In the genomic region with DNA sequence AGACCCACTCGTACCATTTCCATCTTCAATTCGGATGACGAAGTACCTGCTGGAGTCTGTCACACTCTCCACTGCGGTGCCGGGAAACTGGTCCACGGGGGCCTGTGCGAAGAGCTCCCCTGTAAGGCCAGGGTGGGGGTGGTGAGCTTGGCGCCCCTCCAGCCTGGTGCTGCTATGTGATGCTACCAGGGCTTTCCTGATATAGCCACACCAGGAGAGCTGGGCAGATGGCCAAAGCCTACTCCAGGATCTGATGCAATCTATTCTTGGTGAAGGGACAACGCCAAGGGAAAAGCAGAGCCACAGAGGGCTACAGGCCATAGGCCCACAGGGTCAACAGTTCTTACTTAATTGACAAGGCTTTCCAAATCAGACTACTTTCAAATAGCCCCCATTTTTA, we compare ENCODE assay signal across 8 mouse cellular contexts. TPM values are rescaled to one million over a fixed set of nuclear protein-coding genes. Genes with fewer than 3 reads are reported as not detected.
A peak's percentile ranks its signal among the peaks of the same experiment; 100 is the strongest.
DNase-seq lines count a peak whose midpoint lies in the region; ATAC-seq and TF ChIP-seq lines count a peak whose summit lies in the region.

No protein-coding gene starts in this region.

- 50% methylated on average over 9 of the region's 9 CpGs for WGBS in liver, adult 2 months
- 82% methylated on average over 9 of the region's 9 CpGs for WGBS in stomach, embryonic 16.5 days

- H3K27me3 ChIP-seq in liver, adult 2 months (ENCODE audit: control insufficient read depth, insufficient read depth, low read length): no peaks in the 10 kb centered on the region
- H3K27me3 ChIP-seq in stomach, embryonic 16.5 days (ENCODE audit: control insufficient read depth, insufficient read depth, low read length): no peaks in the 10 kb centered on the region

- H3K4me3 ChIP-seq in liver, adult 2 months (ENCODE audit: insufficient read depth, low read depth, low read length): no peak overlapping the region
- no peak overlapping the region for H3K4me3 ChIP-seq in stomach, embryonic 16.5 days (replicated peaks; ENCODE audit: low read length)

- peaks cover 2% of the 10 kb centered on the region; the same call in 1 of the 2 replicates for H3K36me3 ChIP-seq in liver, adult 2 months (ENCODE audit: control insufficient read depth, insufficient read depth, low read length)
- H3K36me3 ChIP-seq in stomach, embryonic 16.5 days (ENCODE audit: control insufficient read depth, insufficient read depth, low read length): no peaks in the 10 kb centered on the region

- no peak for TF ChIP-seq CTCF in liver, adult 2 months (IDR thresholded peaks at IDR 0.05; ENCODE audit: low read depth, low read length)

- H3K27ac ChIP-seq in liver, adult 2 months (replicated peaks; ENCODE audit: insufficient read depth, low read depth, low read length): no peak overlapping the region
- no peak overlapping the region for H3K27ac ChIP-seq in stomach, embryonic 16.5 days (ENCODE audit: low read length)

- no peak overlapping the region for H3K9ac ChIP-seq in liver, adult 2 months (ENCODE audit: low read depth, low read length)
- H3K9ac ChIP-seq in stomach, embryonic 16.5 days (ENCODE audit: low read length): 0 out of 2 replicates have a peak overlapping the region, but pooled peaks have one; percentile 1

- H3K9me3 ChIP-seq in stomach, embryonic 16.5 days (replicated peaks; ENCODE audit: control insufficient read depth, low read length): no peaks in the 10 kb centered on the region

- no peak for ATAC-seq in stomach, embryonic 16.5 days (ENCODE audit: insufficient read depth, low FRiP score)
- ATAC-seq in CD4-positive, CD25-positive, alpha-beta regulatory T cell, adult 4 months: no peak

- no peak for TF ChIP-seq POLR2A in liver, adult 2 months (IDR thresholded peaks at IDR 0.05; ENCODE audit: extremely low read depth, insufficient read depth, low read length)

- H3K4me1 ChIP-seq in liver, adult 2 months (ENCODE audit: control insufficient read depth, insufficient read depth, low read length): peaks cover 9% of the 10 kb centered on the region
- peaks cover 14% of the 10 kb centered on the region for H3K4me1 ChIP-seq in stomach, embryonic 16.5 days (ENCODE audit: control insufficient read depth, insufficient read depth, low read length)

- intact Hi-C loops in left cerebral cortex, postnatal 36 days (cut with DNase I): no loop called here

- H3K4me2 ChIP-seq in stomach, embryonic 16.5 days (ENCODE audit: low read depth, low read length): no peak overlapping the region

- peaks cover 16% of the 10 kb centered on the region for H3K79me2 ChIP-seq in liver, adult 2 months (ENCODE audit: control insufficient read depth, insufficient read depth, low read length)

- DNase-seq in liver, adult 2 months (ENCODE audit: extremely low read depth, low read depth, low spot score): peak; percentile 71
- DNase-seq in liver: no peak
- peak; percentile 83 to 90 for DNase-seq in gastrocnemius, adult 8-10 months (ENCODE audit: low spot score in 2 of 2)
- DNase-seq in left cerebral cortex, postnatal 36 days (ENCODE audit: low spot score in 2 of 2): peak; percentile 80 to 81
- DNase-seq in c-Kit-positive CD71-positive TER-119-positive erythroid progenitor cells, embryonic 14.5 days (ENCODE audit: low spot score): no peak
- DNase-seq in spleen, postnatal 36 days (ENCODE audit: low spot score in 2 of 2): no peak

RNA-seq across cellular contexts. Expression of a gene that starts 4.5 kb away (rescaled TPM):
- 5.2 and 8.5 TPM in 2 replicates for total RNA-seq in liver, adult 2 months (2014; rRNA removed)
- polyA plus RNA-seq in liver, adult 2 months (2012; rRNA removed): 7.6 and 11.3 TPM in 2 replicates
- 10 to 100 TPM; 12.0 to 19.2 (median 13.8) TPM for total RNA-seq in gastrocnemius, adult 8-10 months (2022)
- total RNA-seq in left cerebral cortex, postnatal 36 days (2021): 10 to 100 TPM; 38.2 to 42.4 TPM
- polyA plus RNA-seq in stomach, embryonic 16.5 days (2015; fragmentation: Nextera tagmentation; extraction: Ambion mirVana): 97.5 and 102 TPM in 2 replicates
- 100 to 1,000 TPM in 1 of 2 experiments, 10 to 100 TPM in 1; 83.0 to 153 TPM for polyA plus RNA-seq in CD4-positive, CD25-positive, alpha-beta regulatory T cell, adult 4 months (2017; shearing (Covaris generic))

RNA-seq across cellular contexts. Expression of a gene that starts 13.3 kb away (rescaled TPM):
- 0.67 and 0.74 TPM in 2 replicates for total RNA-seq in liver, adult 2 months (2014; rRNA removed)
- polyA plus RNA-seq in liver, adult 2 months (2012; rRNA removed): 0.76 and 1.7 TPM in 2 replicates
- 1 to 10 TPM; 1.2 to 2.2 (median 1.9) TPM for total RNA-seq in gastrocnemius, adult 8-10 months (2022)
- total RNA-seq in left cerebral cortex, postnatal 36 days (2021): 10 to 100 TPM; 40.3 to 73.7 TPM
- 2.8 and 3.0 TPM in 2 replicates for polyA plus RNA-seq in stomach, embryonic 16.5 days (2015; fragmentation: Nextera tagmentation; extraction: Ambion mirVana)
- 1 to 10 TPM in 1 of 2 experiments, not detected in 1; 1.4 TPM for polyA plus RNA-seq in CD4-positive, CD25-positive, alpha-beta regulatory T cell, adult 4 months (2017; shearing (Covaris generic))

RNA-seq across cellular contexts. Expression of a gene that starts 14.5 kb away (rescaled TPM):
- total RNA-seq in liver, adult 2 months (2014; rRNA removed): not detected in 2 replicates
- polyA plus RNA-seq in liver, adult 2 months (2012; rRNA removed): not detected in 2 replicates
- total RNA-seq in gastrocnemius, adult 8-10 months (2022): not detected
- total RNA-seq in left cerebral cortex, postnatal 36 days (2021): under 1 TPM; 0.43 to 0.79 TPM
- polyA plus RNA-seq in stomach, embryonic 16.5 days (2015; fragmentation: Nextera tagmentation; extraction: Ambion mirVana): 0.08 TPM in 1 of 2 replicates, not detected in the other
- polyA plus RNA-seq in CD4-positive, CD25-positive, alpha-beta regulatory T cell, adult 4 months (2017; shearing (Covaris generic)): 1 to 10 TPM; 1.0 to 1.2 TPM

Comparison
In these comparisons a context has a peak if more than half of its experiments do, and no peak if none do; other contexts are left out.
1. DNase-seq: peak in liver, adult 2 months (single experiment), gastrocnemius, adult 8-10 months (2 of 2) and left cerebral cortex, postnatal 36 days (2 of 2); none in liver (single experiment), c-Kit-positive CD71-positive TER-119-positive erythroid progenitor cells, embryonic 14.5 days (single experiment) and spleen, postnatal 36 days (0 of 2).
2. RNA of a gene that starts 13.3 kb away (total RNA-seq): 40.3 to 73.7 TPM in left cerebral cortex, postnatal 36 days; 1.2 to 2.2 TPM in gastrocnemius, adult 8-10 months and 0.67 to 0.74 TPM in liver, adult 2 months; every median in the first group is over 10 times any median in the second.